Mouse (Mus musculus) intestine, embryonic 15.5 days (tissue): ENCODE measurements at regions not wholly inside any gene's neighbourhood (a gene's known extent, or its start where the extent isn't known, plus 50 kb on each side); places are given as distances from the start of the nearest gene placed in this dataset.

ENCODE experiments used
- ATAC-seq: fragments of 200-750 bp; cut with Nextera tagmentation; 2 replicates; pipeline ENCODE4 v1.8.0; 2017; ENCODE audit warnings: moderate TSS enrichment, moderate library complexity
- H3K27ac ChIP-seq: fragments of 300-500 bp; sonication (generic); 2 replicates; pipeline ENCODE4 v1.5.1; 2015; ENCODE audit warnings: mild to moderate bottlenecking, inconsistent platforms
- H3K27me3 ChIP-seq: fragments of 300-500 bp; sonication (generic); replicated peaks from 2 replicates; pipeline ENCODE4 v1.6.1; 2015; ENCODE audit warnings: inconsistent platforms
- H3K36me3 ChIP-seq: fragments of 300-500 bp; sonication (generic); 2 replicates; pipeline ENCODE4 v1.6.1; 2015; ENCODE audit warnings: inconsistent platforms
- H3K4me1 ChIP-seq: fragments of 300-500 bp; sonication (generic); replicated peaks from 2 replicates; pipeline ENCODE4 v1.6.1; 2015; ENCODE audit warnings: inconsistent platforms
- H3K4me2 ChIP-seq: fragments of 300-500 bp; sonication (generic); replicated peaks from 2 replicates; pipeline ENCODE4 v1.6.1; 2015; ENCODE audit warnings: mild to moderate bottlenecking, inconsistent platforms
- H3K4me3 ChIP-seq: fragments of 300-500 bp; sonication (generic); replicated peaks from 2 replicates; pipeline ENCODE4 v1.5.1; 2015; ENCODE audit warnings: inconsistent platforms
- H3K9ac ChIP-seq: fragments of 300-500 bp; sonication (generic); 2 replicates; pipeline ENCODE4 v1.6.1; 2015; ENCODE audit warnings: inconsistent platforms
- H3K9me3 ChIP-seq: fragments of 300-500 bp; sonication (generic); 2 replicates; pipeline ENCODE4 v1.6.1; 2016; ENCODE audit warnings: inconsistent platforms
- WGBS: fragments of 180-500 bp; shearing (Covaris S2); methylation state at CpG from one replicate; pipeline ENCODE4 v1.1.7; 2015; 5-methylcytosine and 5-hydroxymethylcytosine counted together

DNA sequence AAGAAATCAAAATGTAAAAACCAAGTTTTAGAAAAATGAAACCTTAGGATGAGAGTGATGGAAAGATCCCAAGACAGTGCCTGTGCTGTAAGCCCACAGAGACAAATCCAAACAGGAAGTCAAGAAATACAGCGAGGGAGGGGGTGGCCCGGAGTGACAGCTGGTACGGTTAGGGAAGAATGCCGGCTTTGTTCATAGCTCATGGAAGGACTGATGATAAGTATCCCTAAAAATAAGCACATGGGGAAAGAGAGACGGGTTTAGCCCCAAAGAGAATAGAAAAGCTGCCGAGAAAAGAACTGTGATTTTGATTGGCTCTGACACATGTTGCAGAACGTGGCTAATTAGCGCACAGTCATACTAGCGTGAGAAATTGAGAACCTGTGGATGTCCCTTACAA lies 382.6 kb downstream of the Cd83 start:
- no peak overlapping the region for H3K4me2 ChIP-seq
- no peaks in the 10 kb centered on the region for H3K9me3 ChIP-seq
- WGBS: 67% methylated on average over 9 of the region's 9 CpGs
- ATAC-seq: no peak
- H3K9ac ChIP-seq: no peak overlapping the region
- H3K4me1 ChIP-seq: no peaks in the 10 kb centered on the region
- H3K27me3 ChIP-seq: no peaks in the 10 kb centered on the region
- no peaks in the 10 kb centered on the region for H3K36me3 ChIP-seq
- no peak overlapping the region for H3K4me3 ChIP-seq
- H3K27ac ChIP-seq: no peak overlapping the region

- Histone ChIP-seq H3K4me2 (no peak overlapping the region), H3K27ac (no peak overlapping the region), H3K4me1 (no peaks in the 10 kb centered on the region), H3K9ac (no peak overlapping the region), H3K9me3 (no peaks in the 10 kb centered on the region), H3K4me3 (no peak overlapping the region), H3K36me3 (no peaks in the 10 kb centered on the region), H3K27me3 (no peaks in the 10 kb centered on the region)
- 41% methylated on average over 5 of the region's 5 CpGs for WGBS
- ATAC-seq: no peak
Observed at GRCm38 (mm10) chr13:44168186-44168585, 383.6 kb downstream of the Cd83 start.

DNA sequence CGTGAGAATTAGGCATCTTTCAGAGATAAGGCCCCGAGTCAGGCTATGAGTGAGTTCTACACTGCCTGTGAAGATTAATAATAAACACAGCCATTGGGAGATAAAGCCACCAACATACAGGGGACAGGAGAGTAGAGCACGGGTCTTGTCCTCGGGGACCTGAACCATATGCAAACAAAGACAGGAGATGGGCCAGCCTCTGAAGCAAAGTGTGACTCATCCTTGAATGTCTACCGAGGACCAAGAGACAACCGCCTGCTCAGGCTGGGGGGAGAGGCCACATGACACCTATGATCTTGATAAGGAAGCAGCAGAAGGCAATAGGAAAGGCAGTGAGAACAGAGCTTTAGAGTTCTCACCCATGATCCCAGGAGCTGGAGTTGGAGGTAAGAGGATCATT lies 387.1 kb downstream of the Cd83 start:
- Histone ChIP-seq H3K9ac (no peak overlapping the region), H3K4me3 (no peak overlapping the region), H3K4me1 (no peaks in the 10 kb centered on the region), H3K27ac (no peak overlapping the region), H3K4me2 (no peak overlapping the region), H3K27me3 (no peaks in the 10 kb centered on the region), H3K9me3 (no peaks in the 10 kb centered on the region), H3K36me3 (no peaks in the 10 kb centered on the region)
- ATAC-seq: no peak
- WGBS: 43% methylated on average over 6 of the region's 6 CpGs

DNA sequence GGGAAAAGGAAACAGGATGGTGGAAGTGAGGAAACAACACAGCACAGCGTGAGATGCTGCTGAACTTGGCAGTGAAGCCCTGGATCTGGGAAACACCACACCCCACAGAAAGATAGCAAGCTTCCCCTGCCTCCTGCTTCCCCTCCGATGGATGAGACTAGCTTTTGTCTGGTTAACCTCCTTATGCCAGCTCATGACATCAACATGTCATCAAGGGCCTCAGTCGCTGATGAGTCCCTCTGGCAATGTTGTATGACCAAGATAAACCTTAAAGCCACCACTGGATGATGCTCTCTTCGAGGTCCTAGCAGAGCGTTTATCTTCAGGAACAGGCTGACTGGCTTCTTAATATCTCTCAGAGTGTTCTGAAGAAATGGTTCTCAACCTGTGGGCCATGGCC lies 388.1 kb downstream of the Cd83 start:
- H3K4me2 ChIP-seq: no peak overlapping the region
- no peaks in the 10 kb centered on the region for H3K27me3 ChIP-seq
- ATAC-seq: no peak
- no peaks in the 10 kb centered on the region for H3K4me1 ChIP-seq
- no peaks in the 10 kb centered on the region for H3K9me3 ChIP-seq
- H3K36me3 ChIP-seq: no peaks in the 10 kb centered on the region
- H3K9ac ChIP-seq: no peak overlapping the region
- no peak overlapping the region for H3K4me3 ChIP-seq
- WGBS: 87% methylated on average over 5 of the region's 5 CpGs
- no peak overlapping the region for H3K27ac ChIP-seq

- no peak for ATAC-seq
- Histone ChIP-seq H3K27ac (no peak overlapping the region), H3K9me3 (no peaks in the 10 kb centered on the region), H3K36me3 (no peaks in the 10 kb centered on the region), H3K4me1 (no peaks in the 10 kb centered on the region), H3K4me2 (no peak overlapping the region), H3K27me3 (no peaks in the 10 kb centered on the region), H3K4me3 (no peak overlapping the region), H3K9ac (no peak overlapping the region)
- WGBS: 87% methylated on average over 2 of the region's 2 CpGs
Observed at GRCm38 (mm10) chr13:44174236-44174635, 389.7 kb downstream of the Cd83 start.

- Histone ChIP-seq H3K4me2 (no peak overlapping the region), H3K27ac (no peak overlapping the region), H3K36me3 (no peaks in the 10 kb centered on the region), H3K4me3 (no peak overlapping the region), H3K27me3 (no peaks in the 10 kb centered on the region), H3K9ac (no peak overlapping the region), H3K9me3 (no peaks in the 10 kb centered on the region), H3K4me1 (no peaks in the 10 kb centered on the region)
- no peak for ATAC-seq
- 78% methylated on average over 8 of the region's 8 CpGs for WGBS
Observed at GRCm38 (mm10) chr13:44175300-44176036, 390.9 kb downstream of the Cd83 start.

- no peak overlapping the region for H3K27ac ChIP-seq
- WGBS: 89% methylated on average over 8 of the region's 8 CpGs
- H3K9ac ChIP-seq: no peak overlapping the region
- no peak overlapping the region for H3K4me3 ChIP-seq
- H3K27me3 ChIP-seq: no peaks in the 10 kb centered on the region
- no peaks in the 10 kb centered on the region for H3K9me3 ChIP-seq
- H3K4me1 ChIP-seq: no peaks in the 10 kb centered on the region
- ATAC-seq: no peak
- no peak overlapping the region for H3K4me2 ChIP-seq
- no peaks in the 10 kb centered on the region for H3K36me3 ChIP-seq
Observed at GRCm38 (mm10) chr13:44176121-44176520, 391.5 kb downstream of the Cd83 start.

DNA sequence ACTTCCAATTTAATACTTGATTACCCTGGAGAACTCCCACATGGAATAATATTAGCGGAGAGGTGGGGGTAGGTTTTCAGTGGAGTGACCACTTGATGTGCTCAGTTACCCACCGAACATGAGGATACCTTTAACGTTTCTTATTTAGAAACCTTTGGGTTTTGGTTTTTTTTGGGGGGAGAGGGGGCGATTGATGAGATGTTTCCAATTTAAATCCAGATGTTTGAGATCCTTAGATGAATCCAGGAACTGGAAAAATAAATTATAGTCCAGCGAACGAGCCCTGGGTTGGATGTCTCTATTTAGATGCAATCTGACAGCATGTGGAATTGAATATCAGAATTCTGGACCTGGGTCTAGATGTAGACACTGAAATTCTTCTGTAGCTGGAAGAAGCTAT lies 393.4 kb downstream of the Cd83 start:
- no peaks in the 10 kb centered on the region for H3K36me3 ChIP-seq
- H3K4me1 ChIP-seq: 0 out of 2 replicates have a peak, but pooled peaks cover 4% of the 10 kb centered on the region
- no peak for ATAC-seq
- 80% methylated on average over 6 of the region's 6 CpGs for WGBS
- no peak overlapping the region for H3K4me3 ChIP-seq
- H3K9ac ChIP-seq: no peak overlapping the region
- no peak overlapping the region for H3K27ac ChIP-seq
- H3K9me3 ChIP-seq: no peaks in the 10 kb centered on the region
- no peak overlapping the region for H3K4me2 ChIP-seq
- no peaks in the 10 kb centered on the region for H3K27me3 ChIP-seq

DNA sequence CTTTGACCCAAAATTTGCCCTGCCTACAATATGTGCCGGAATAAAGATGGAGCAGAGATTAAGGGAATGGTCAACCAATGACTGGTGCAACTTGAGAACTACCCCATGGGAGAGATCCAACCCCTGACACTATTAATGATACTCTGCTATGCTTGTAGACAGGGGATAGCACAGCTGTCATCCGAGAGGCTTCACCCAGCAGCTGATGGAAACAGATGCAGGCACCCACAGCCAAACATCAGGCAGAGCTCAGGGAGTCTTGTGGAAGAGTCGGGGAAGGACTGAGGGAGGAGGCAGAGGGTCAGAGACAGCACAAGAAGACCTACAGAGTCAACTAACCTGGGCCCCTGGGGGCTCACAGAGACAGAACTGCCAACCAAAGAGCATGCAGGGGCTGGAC lies 395.8 kb downstream of the Cd83 start:
- Histone ChIP-seq H3K4me2 (no peak overlapping the region), H3K9me3 (no peaks in the 10 kb centered on the region), H3K27ac (no peak overlapping the region), H3K9ac (no peak overlapping the region), H3K4me3 (no peak overlapping the region), H3K36me3 (no peaks in the 10 kb centered on the region), H3K27me3 (no peaks in the 10 kb centered on the region), H3K4me1 (0 out of 2 replicates have a peak, but pooled peaks cover 4% of the 10 kb centered on the region)
- 66% methylated on average over 3 of the region's 3 CpGs for WGBS
- no peak for ATAC-seq

DNA sequence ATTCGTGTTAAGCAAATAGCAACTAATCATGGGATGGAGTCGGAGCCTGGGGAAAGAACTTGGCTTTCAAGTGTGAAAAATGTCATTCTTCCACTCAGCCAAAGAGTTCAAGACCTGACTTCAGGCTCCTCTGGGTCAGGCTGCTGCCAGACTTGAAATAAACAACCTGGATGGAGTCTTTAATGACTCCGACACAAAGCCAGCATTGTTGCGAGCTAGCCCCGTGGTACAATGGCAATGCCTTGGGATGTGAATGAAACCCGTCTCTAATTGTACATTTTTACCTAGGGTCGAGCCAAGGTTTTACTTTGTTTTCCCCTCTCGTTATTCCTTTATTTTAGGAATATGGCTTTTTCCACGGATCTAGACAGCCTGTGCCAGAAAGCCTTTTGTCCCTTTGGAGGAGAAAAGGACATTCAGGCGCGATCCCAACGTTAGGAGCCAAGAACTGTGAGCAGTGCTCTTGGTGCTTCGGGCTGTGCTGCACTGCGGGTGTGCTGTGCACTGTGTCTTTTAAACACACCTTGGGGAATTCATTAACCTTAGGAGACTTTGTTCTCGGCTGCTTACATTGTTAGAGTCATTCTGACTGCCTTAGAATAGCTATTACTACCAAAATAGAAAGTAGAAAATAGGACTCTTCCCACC lies 398.1 kb downstream of the Cd83 start:
- no peak overlapping the region for H3K9ac ChIP-seq
- WGBS: 53% methylated on average over 15 of the region's 15 CpGs
- H3K4me1 ChIP-seq: 0 out of 2 replicates have a peak, but pooled peaks cover 4% of the 10 kb centered on the region
- H3K9me3 ChIP-seq: no peaks in the 10 kb centered on the region
- no peak overlapping the region for H3K4me3 ChIP-seq
- no peak for ATAC-seq
- no peak overlapping the region for H3K27ac ChIP-seq
- H3K4me2 ChIP-seq: no peak overlapping the region
- H3K36me3 ChIP-seq: no peaks in the 10 kb centered on the region
- H3K27me3 ChIP-seq: no peaks in the 10 kb centered on the region

- H3K27ac ChIP-seq: no peak overlapping the region
- WGBS: 91% methylated on average over 5 of the region's 5 CpGs
- no peaks in the 10 kb centered on the region for H3K27me3 ChIP-seq
- no peaks in the 10 kb centered on the region for H3K36me3 ChIP-seq
- no peak overlapping the region for H3K9ac ChIP-seq
- H3K4me3 ChIP-seq: no peak overlapping the region
- H3K9me3 ChIP-seq: no peaks in the 10 kb centered on the region
- ATAC-seq: no peak
- no peak overlapping the region for H3K4me2 ChIP-seq
- no peaks in the 10 kb centered on the region for H3K4me1 ChIP-seq
Observed at GRCm38 (mm10) chr13:44195365-44195764, 410.8 kb downstream of the Cd83 start.

DNA sequence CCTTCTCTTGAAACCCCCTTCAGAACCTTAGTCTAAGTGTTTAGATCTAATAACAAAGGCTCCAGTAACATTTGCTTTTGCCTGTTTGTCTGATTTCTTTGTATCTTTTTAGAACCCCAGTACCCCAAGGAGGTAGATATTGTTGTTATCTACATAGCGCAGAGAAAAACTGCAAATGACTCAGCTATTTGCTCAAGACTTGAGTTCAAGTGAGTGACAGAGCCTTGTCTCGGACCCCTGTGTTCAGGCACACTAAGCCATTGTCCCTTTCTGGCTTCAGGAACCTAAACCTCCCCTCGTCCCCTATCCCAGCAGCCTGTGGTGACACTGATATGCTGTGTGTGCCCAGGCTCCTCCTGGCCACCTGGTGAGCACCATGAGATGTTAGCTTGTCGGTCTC lies 421.5 kb downstream of the Cd83 start:
- 88% methylated on average over 4 of the region's 4 CpGs for WGBS
- H3K9me3 ChIP-seq: no peaks in the 10 kb centered on the region
- ATAC-seq: no peak

GRCm38 (mm10) chr13:44206448-44206847 lies 421.9 kb downstream of the Cd83 start:
- 81% methylated on average over 4 of the region's 4 CpGs for WGBS
- Histone ChIP-seq H3K4me2 (no peak overlapping the region), H3K9ac (no peak overlapping the region), H3K36me3 (no peaks in the 10 kb centered on the region), H3K4me3 (no peak overlapping the region), H3K9me3 (no peaks in the 10 kb centered on the region), H3K4me1 (0 out of 2 replicates have a peak, but pooled peaks cover 2% of the 10 kb centered on the region), H3K27ac (no peak overlapping the region), H3K27me3 (no peaks in the 10 kb centered on the region)
- no peak for ATAC-seq

More for the DNA sequence above, 421.5 kb downstream of the Cd83 start:
- Histone ChIP-seq H3K27ac (no peak overlapping the region), H3K4me1 (0 out of 2 replicates have a peak, but pooled peaks cover 2% of the 10 kb centered on the region), H3K4me3 (no peak overlapping the region), H3K9ac (no peak overlapping the region), H3K36me3 (no peaks in the 10 kb centered on the region), H3K27me3 (no peaks in the 10 kb centered on the region), H3K4me2 (no peak overlapping the region)
